ENCODE assay signal across 9 mouse cellular contexts in genomic region chr2:71545882-71546639, GRCm38 (mm10). TPM values are rescaled to one million over a fixed set of nuclear protein-coding genes. Genes with fewer than 3 reads are reported as not detected.
DNase-seq lines count a peak whose midpoint lies in the region; ATAC-seq and TF ChIP-seq lines count a peak whose summit lies in the region.
"Had no signal": no experiment of that assay in that cellular context is flagged by ENCODE, and none has a peak within 500 bp of the region (broad histone marks: within the 10 kb centered on the region; RNA-seq: fewer than 3 reads in every experiment).

No protein-coding gene starts in this region.

- peak; percentile 69 for ATAC-seq in midbrain, embryonic 11.5 days (ENCODE audit: low FRiP score)
- ATAC-seq in erythroid progenitor cell, adult 5-6 weeks (replicated peaks; ENCODE audit: low FRiP score, poor library complexity, severe bottlenecking) = no peak

- under 1% methylated on average over 59 of the region's 59 CpGs for WGBS in forebrain, embryonic 10.5 days
- under 1% methylated on average over 59 of the region's 59 CpGs for WGBS in midbrain, embryonic 11.5 days

- H3K4me1 ChIP-seq in forebrain, embryonic 10.5 days = peaks cover 75% of the 10 kb centered on the region
- H3K4me1 ChIP-seq in midbrain, embryonic 11.5 days (ENCODE audit: control insufficient read depth, insufficient read depth, low read length) = peaks cover 27% of the 10 kb centered on the region

- no peaks in the 10 kb centered on the region for H3K9me3 ChIP-seq in forebrain, embryonic 10.5 days
- no peaks in the 10 kb centered on the region for H3K9me3 ChIP-seq in midbrain, embryonic 11.5 days (ENCODE audit: control insufficient read depth, low read length)

- peak overlapping the region; percentile 63 for H3K4me2 ChIP-seq in midbrain, embryonic 11.5 days

- peak overlapping the region; percentile 30 for H3K9ac ChIP-seq in midbrain, embryonic 11.5 days (ENCODE audit: low read length)

- peak overlapping the region; percentile 43 for H3K4me3 ChIP-seq in layer of hippocampus, adult 2 months
- H3K4me3 ChIP-seq in forebrain, embryonic 10.5 days = peak overlapping the region; percentile 72
- H3K4me3 ChIP-seq in midbrain, embryonic 11.5 days (ENCODE audit: low read depth, low read length) = peak overlapping the region; percentile 37

- no peak overlapping the region; the same call in 1 of the 2 replicates for H3K27ac ChIP-seq in layer of hippocampus, adult 2 months
- H3K27ac ChIP-seq in forebrain, embryonic 10.5 days = peak overlapping the region; percentile 86
- peak overlapping the region; percentile 3; the same call in 1 of the 2 replicates for H3K27ac ChIP-seq in midbrain, embryonic 11.5 days (ENCODE audit: low read depth, low read length)
- H3K27ac ChIP-seq: macrophage had no signal

- H3K36me3 ChIP-seq in forebrain, embryonic 10.5 days (replicated peaks) = peaks cover 6% of the 10 kb centered on the region; the same call in 1 of the 2 replicates
- no peaks in the 10 kb centered on the region for H3K36me3 ChIP-seq in midbrain, embryonic 11.5 days (ENCODE audit: control insufficient read depth, insufficient read depth, low read length)

- no peak for TF ChIP-seq CTCF in layer of hippocampus, adult 2 months (conservative IDR thresholded peaks at IDR 0.05)

- DNase-seq in layer of hippocampus, adult 2 months (ENCODE audit: low spot score in 2 of 2) = no peak
- DNase-seq in layer of hippocampus, adult 11-12 months (ENCODE audit: low spot score) = no peak
- peak; percentile 59 for DNase-seq in Muller cell, postnatal 12 days (ENCODE audit: inconsistent ontology term)
- peak; percentile 77 for DNase-seq in forebrain, embryonic 10.5 days (ENCODE audit: extremely low spot score, low spot score)
- DNase-seq in induced T-regulatory cell, adult 2 months (ENCODE audit: low read depth) = peak; percentile 58
- peak; percentile 97 for DNase-seq in midbrain, embryonic 11.5 days (ENCODE audit: low spot score, missing footprints)
- no peak for DNase-seq in spleen, adult 12 weeks (ENCODE audit: low spot score)

- peaks cover 97% of the 10 kb centered on the region for H3K27me3 ChIP-seq in forebrain, embryonic 10.5 days (ENCODE audit: poor library complexity, severe bottlenecking)
- peaks cover 89% of the 10 kb centered on the region for H3K27me3 ChIP-seq in midbrain, embryonic 11.5 days (ENCODE audit: control insufficient read depth, insufficient read depth, low read length)

RNA-seq across cellular contexts. Expression of gene Dlx2, which starts 0.5 kb away (rescaled TPM):
- 1 to 10 TPM; 4.5 to 4.8 TPM for total RNA-seq in layer of hippocampus, adult 2 months (2021)
- polyA plus RNA-seq in forebrain, embryonic 10.5 days (2016; fragmentation: Nextera tagmentation; extraction: Ambion mirVana) = 15.5 and 17.8 TPM in 2 replicates
- 4.7 and 5.8 TPM in 2 replicates for polyA plus RNA-seq in midbrain, embryonic 11.5 days (2014; fragmentation: Nextera tagmentation; extraction: Ambion mirVana)
- total RNA-seq in erythroid progenitor cell, adult 5-6 weeks (2015; ENCODE audit: low replicate concordance) = not detected in 2 replicates
- total RNA-seq in erythroid progenitor cell, adult 5-6 weeks (2017; ENCODE audit: low replicate concordance) = not detected in 2 replicates
- polyA plus RNA-seq: macrophage had no signal

RNA-seq across cellular contexts. Expression of gene Dlx1, which starts 18.1 kb away (rescaled TPM):
- total RNA-seq in layer of hippocampus, adult 2 months (2021) = 10 to 100 TPM; 15.4 to 17.5 TPM
- 32.5 and 32.9 TPM in 2 replicates for polyA plus RNA-seq in forebrain, embryonic 10.5 days (2016; fragmentation: Nextera tagmentation; extraction: Ambion mirVana)
- 13.6 and 17.3 TPM in 2 replicates for polyA plus RNA-seq in midbrain, embryonic 11.5 days (2014; fragmentation: Nextera tagmentation; extraction: Ambion mirVana)
- 2.2 TPM in 1 of 2 replicates, not detected in the other for total RNA-seq in erythroid progenitor cell, adult 5-6 weeks (2015; ENCODE audit: low replicate concordance)
- total RNA-seq in erythroid progenitor cell, adult 5-6 weeks (2017; ENCODE audit: low replicate concordance) = not detected in 2 replicates
- polyA plus RNA-seq: macrophage had no signal

Comparison
In these comparisons a context has a peak if more than half of its experiments do, and no peak if none do; other contexts are left out.
1. DNase-seq: peak in Muller cell, postnatal 12 days (single experiment), forebrain, embryonic 10.5 days (single experiment), induced T-regulatory cell, adult 2 months (single experiment) and midbrain, embryonic 11.5 days (single experiment); none in layer of hippocampus, adult 2 months (0 of 2), layer of hippocampus, adult 11-12 months (single experiment) and spleen, adult 12 weeks (single experiment).
2. RNA of gene Dlx2, which starts 0.5 kb away (total RNA-seq): 4.5 to 4.8 TPM in layer of hippocampus, adult 2 months; not detected in erythroid progenitor cell, adult 5-6 weeks; every median in the first group is over 4 times any median in the second.
3. RNA of gene Dlx1, which starts 18.1 kb away (total RNA-seq): 15.4 to 17.5 TPM in layer of hippocampus, adult 2 months; 2.2 TPM in erythroid progenitor cell, adult 5-6 weeks; every median in the first group is over 4 times any median in the second.
4. Peak in every context shown above with its lines, with median percentiles within 50 percentile points of each other: H3K4me3 ChIP-seq.